Mouse (Mus musculus) midbrain, embryonic 11.5 days (tissue): Measurements from ENCODE around the gene Sox15. TPM values are rescaled to one million over a fixed set of nuclear protein-coding genes. Genes with fewer than 3 reads are reported as not detected.
A peak's percentile ranks its signal among the peaks of the same experiment; 100 is the strongest.

ENCODE experiments used
- ATAC-seq: fragments of 200-750 bp; cut with Nextera tagmentation; 2 replicates; pipeline ENCODE4 v1.8.0; 2017; ENCODE audit warnings: moderate TSS enrichment, moderate library complexity; ENCODE audit not compliant: low FRiP score
- DNase-seq: peaks from one replicate; pipeline ENCODE4 v3.0.0; 2015; ENCODE audit warnings: low spot score; ENCODE audit errors: missing footprints
- H3K27ac ChIP-seq: fragments of 300-500 bp; sonication (generic); 2 replicates; pipeline ENCODE4 v1.5.1; 2014; ENCODE audit warnings: low read depth, low read length
- H3K27me3 ChIP-seq: fragments of 300-500 bp; sonication (generic); 2 replicates; pipeline ENCODE4 v1.6.1; 2014; ENCODE audit warnings: mild to moderate bottlenecking, low read length, moderate library complexity, mixed read lengths; ENCODE audit not compliant: control insufficient read depth, insufficient read depth
- H3K36me3 ChIP-seq: fragments of 300-500 bp; sonication (generic); 2 replicates; pipeline ENCODE4 v1.6.1; 2014; ENCODE audit warnings: mild to moderate bottlenecking, low read length, moderate library complexity, mixed read lengths; ENCODE audit not compliant: control insufficient read depth, insufficient read depth
- H3K4me1 ChIP-seq: fragments of 300-500 bp; sonication (generic); 2 replicates; pipeline ENCODE4 v1.6.1; 2014; ENCODE audit warnings: low read length; ENCODE audit not compliant: control insufficient read depth, insufficient read depth
- H3K4me2 ChIP-seq: fragments of 300-500 bp; sonication (generic); 2 replicates; pipeline ENCODE4 v1.6.1; 2014; ENCODE audit warnings: mild to moderate bottlenecking, moderate library complexity
- H3K4me3 ChIP-seq: fragments of 300-500 bp; sonication (generic); 2 replicates; pipeline ENCODE4 v1.5.1; 2014; ENCODE audit warnings: low read depth, low read length
- H3K9ac ChIP-seq: fragments of 300-500 bp; sonication (generic); 2 replicates; pipeline ENCODE4 v1.6.1; 2014; ENCODE audit warnings: low read length
- H3K9me3 ChIP-seq: fragments of 300-500 bp; sonication (generic); 2 replicates; pipeline ENCODE4 v1.6.1; 2016; ENCODE audit warnings: low read length; ENCODE audit not compliant: control insufficient read depth
- WGBS: fragments of 180-500 bp; shearing (Covaris S2); extraction: QIAGEN DNeasy Blood & Tissue Kit; methylation state at CpG from one replicate; pipeline ENCODE4 v1.1.7; 2014; 5-methylcytosine and 5-hydroxymethylcytosine counted together
- polyA plus RNA-seq: library from polyadenylated mRNA; unstranded; fragments of >200 nt; fragmentation: Nextera tagmentation; extraction: Ambion mirVana; gene quantifications from 2 replicates; pipeline ENCODE4 v1.2.1, GENCODE M21; 2014

The Sox15 gene
- polyA plus RNA-seq, 1 experiment from 2014 or later = 0.16 TPM

GRCm38 (mm10) chr11:69689891-69690290, 34.8 kb downstream of the Sox15 start:
- Histone ChIP-seq H3K9ac (no peak overlapping the region), H3K4me3 (no peak overlapping the region), H3K36me3 (no peaks in the 10 kb centered on the region), H3K27ac (no peak overlapping the region), H3K4me2 (no peak overlapping the region), H3K27me3 (no peaks in the 10 kb centered on the region), H3K4me1 (0 out of 2 replicates have a peak, but pooled peaks cover 3% of the 10 kb centered on the region), H3K9me3 (no peaks in the 10 kb centered on the region)
- 91% methylated on average over 1 of the region's 1 CpGs for WGBS
- DNase-seq (no peak), ATAC-seq (no peak)

GRCm38 (mm10) chr11:69692196-69692811, 37.2 kb downstream of the Sox15 start:
- Histone ChIP-seq H3K27me3 (no peaks in the 10 kb centered on the region), H3K9ac (no peak overlapping the region), H3K27ac (no peak overlapping the region), H3K36me3 (no peaks in the 10 kb centered on the region), H3K9me3 (no peaks in the 10 kb centered on the region), H3K4me2 (no peak overlapping the region), H3K4me1 (peaks cover 5% of the 10 kb centered on the region; the same call in 1 of the 2 replicates), H3K4me3 (no peak overlapping the region)
- ATAC-seq (no peak), DNase-seq (no peak)
- WGBS = 85% methylated on average over 9 of the region's 9 CpGs

DNA sequence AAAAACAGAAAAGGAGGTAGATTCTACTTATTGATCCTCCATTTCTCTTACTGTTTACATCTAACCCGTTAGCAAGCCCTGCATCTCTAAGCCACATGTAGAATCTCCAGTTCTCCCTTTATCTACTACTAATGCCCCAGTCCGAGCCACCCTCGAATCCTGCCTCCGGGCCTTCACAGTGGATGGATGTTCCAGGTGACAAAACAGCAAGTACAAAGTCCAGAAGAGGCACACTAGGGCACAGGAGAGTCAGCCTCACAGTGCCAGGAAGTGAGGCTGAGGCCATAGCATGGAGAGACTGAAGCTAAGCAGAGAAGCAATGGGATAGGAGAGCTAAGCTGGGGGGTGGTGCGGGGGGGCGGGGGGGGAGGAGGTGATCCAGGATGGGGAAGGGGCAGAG, 37.7 kb downstream of the Sox15 start:
- H3K27me3 ChIP-seq = no peaks in the 10 kb centered on the region
- H3K9ac ChIP-seq = no peak overlapping the region
- H3K4me3 ChIP-seq = no peak overlapping the region
- H3K9me3 ChIP-seq = no peaks in the 10 kb centered on the region
- peaks cover 5% of the 10 kb centered on the region; the same call in 1 of the 2 replicates for H3K4me1 ChIP-seq
- no peaks in the 10 kb centered on the region for H3K36me3 ChIP-seq
- DNase-seq (peak; percentile 21), ATAC-seq (no peak)
- no peak overlapping the region for H3K27ac ChIP-seq
- H3K4me2 ChIP-seq = no peak overlapping the region
- WGBS = 83% methylated on average over 6 of the region's 6 CpGs

DNA sequence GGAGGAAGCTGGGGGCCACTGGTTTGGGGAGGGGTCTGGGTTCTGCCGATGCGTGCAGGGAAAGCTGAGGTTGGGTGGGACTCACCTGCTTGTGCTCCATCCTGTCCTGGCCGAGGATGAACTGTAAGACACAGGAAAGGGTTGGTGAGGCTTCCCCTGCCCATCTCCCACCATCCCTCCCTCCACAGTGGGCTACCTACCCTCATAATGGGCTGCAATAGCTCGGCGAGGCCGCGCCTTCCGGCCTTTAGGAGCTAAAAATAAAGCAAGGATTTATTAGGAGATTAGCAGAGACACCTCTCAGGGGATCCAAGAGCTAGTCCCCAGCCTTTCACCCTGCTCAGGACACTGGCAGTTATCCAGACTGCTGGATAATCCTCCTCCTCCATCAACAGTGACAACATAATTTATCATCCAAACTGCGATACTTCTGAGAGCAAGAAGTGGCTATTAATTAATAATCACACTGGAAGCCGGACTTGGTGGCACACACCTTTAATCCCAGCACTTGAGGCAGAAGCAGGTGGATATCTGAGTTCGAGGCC, 38.4 kb downstream of the Sox15 start:
- H3K4me3 ChIP-seq = no peak overlapping the region
- DNase-seq (peak; percentile 35), ATAC-seq (no peak)
- no peak overlapping the region for H3K9ac ChIP-seq
- H3K27me3 ChIP-seq = no peaks in the 10 kb centered on the region
- WGBS = 61% methylated on average over 11 of the region's 11 CpGs
- H3K4me1 ChIP-seq = peaks cover 5% of the 10 kb centered on the region; the same call in 1 of the 2 replicates
- no peaks in the 10 kb centered on the region for H3K9me3 ChIP-seq
- no peak overlapping the region for H3K4me2 ChIP-seq
- H3K36me3 ChIP-seq = no peaks in the 10 kb centered on the region
- H3K27ac ChIP-seq = no peak overlapping the region

DNA sequence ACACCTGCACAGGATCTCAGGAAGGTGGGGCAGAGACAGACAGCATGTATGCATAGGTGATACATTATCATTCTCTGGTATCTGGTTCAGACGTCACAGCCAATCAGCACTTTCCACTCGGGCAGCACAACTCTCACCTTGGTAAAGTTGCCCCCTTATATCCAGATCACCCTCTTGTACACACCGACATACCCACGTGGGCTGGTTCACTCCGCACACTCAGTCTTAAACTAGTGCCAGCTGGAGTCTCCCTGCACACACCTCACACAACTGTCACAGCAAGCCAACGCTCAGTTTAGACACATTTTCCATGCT, 39.9 kb downstream of the Sox15 start:
- Histone ChIP-seq H3K4me2 (peak overlapping the region; percentile 65), H3K36me3 (no peaks in the 10 kb centered on the region), H3K9ac (peak overlapping the region; percentile 65), H3K27ac (no peak overlapping the region), H3K4me1 (peaks cover 5% of the 10 kb centered on the region; the same call in 1 of the 2 replicates), H3K27me3 (no peaks in the 10 kb centered on the region), H3K4me3 (peak overlapping the region; percentile 32), H3K9me3 (no peaks in the 10 kb centered on the region)
- ATAC-seq (no peak), DNase-seq (no peak)
- WGBS = 38% methylated on average over 6 of the region's 6 CpGs

DNA sequence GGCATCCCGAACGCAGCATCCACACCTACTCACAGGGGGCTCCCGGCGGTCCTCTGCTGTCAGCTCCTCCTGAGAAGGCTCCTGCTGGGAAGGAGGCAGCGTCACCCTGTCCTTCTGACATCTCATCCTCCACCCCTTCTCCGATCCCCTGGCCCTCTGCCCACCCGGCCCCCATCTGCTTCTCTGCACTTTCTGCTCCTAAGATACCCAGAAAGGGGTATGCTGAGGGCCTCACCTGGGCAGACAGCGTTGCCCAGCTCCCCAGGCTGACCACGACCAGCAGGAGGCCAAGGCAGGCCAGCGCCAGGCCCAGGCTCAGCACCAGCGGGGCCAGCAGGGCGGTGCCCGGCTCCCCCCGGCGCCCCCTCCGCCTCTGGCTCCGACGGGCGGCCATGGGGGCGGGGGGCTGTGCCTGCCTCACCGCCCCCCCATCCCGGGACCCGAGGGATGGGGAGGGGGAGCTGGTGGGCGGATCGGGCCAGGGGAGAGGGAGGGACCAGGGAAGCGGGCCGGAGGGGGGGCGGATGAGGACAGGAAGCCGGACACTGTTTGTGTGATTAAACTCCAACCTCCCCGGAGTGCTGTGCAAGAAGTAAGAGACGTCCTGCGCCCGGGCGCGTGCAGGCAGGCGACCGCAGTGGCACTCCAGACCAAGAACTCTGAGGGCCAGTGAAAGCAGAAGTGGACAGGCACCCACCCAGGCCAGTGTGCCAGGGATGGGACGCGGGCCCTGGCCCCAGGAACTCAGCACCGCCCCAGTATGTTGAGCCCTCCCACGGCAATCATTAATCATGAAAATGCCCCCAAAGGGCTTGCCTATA, 40.5 kb downstream of the Sox15 start, which contains the start of the genes Tnfsf12 and Tnfsfm13:
Gene Tnfsf12 (minus strand): TSS at position 489 of the 821 bp plus-strand sequence.
Gene Tnfsfm13 (minus strand): TSS at position 738 of the 821 bp plus-strand sequence.
- Histone ChIP-seq H3K9me3 (no peaks in the 10 kb centered on the region), H3K36me3 (no peaks in the 10 kb centered on the region), H3K4me3 (peak within 1 kb of the TSS; percentile 32), H3K9ac (peak within 1 kb of the TSS; percentile 65), H3K4me1 (peaks cover 5% of the 10 kb centered on the region; the same call in 1 of the 2 replicates), H3K27ac (no peak within 1 kb of the TSS), H3K4me2 (peak within 1 kb of the TSS; percentile 65), H3K27me3 (no peaks in the 10 kb centered on the region)
- 2% methylated on average over 38 of the region's 41 CpGs for WGBS
- ATAC-seq = peak; percentile 50; the same call in 1 of the 2 replicates
- DNase-seq = peak; percentile 89

GRCm38 (mm10) chr11:69697396-69697795, 42.3 kb downstream of the Sox15 start:
- 96% methylated on average over 3 of the region's 3 CpGs for WGBS
- H3K9ac ChIP-seq = no peak overlapping the region

GRCm38 (mm10) chr11:69698574-69698973, 43.5 kb downstream of the Sox15 start:
- Histone ChIP-seq H3K9ac (no peak overlapping the region), H3K27me3 (no peaks in the 10 kb centered on the region), H3K4me3 (no peak overlapping the region), H3K4me2 (no peak overlapping the region), H3K27ac (no peak overlapping the region), H3K9me3 (no peaks in the 10 kb centered on the region), H3K4me1 (peaks cover 5% of the 10 kb centered on the region; the same call in 1 of the 2 replicates), H3K36me3 (no peaks in the 10 kb centered on the region)
- peak; percentile 65 for DNase-seq
- no peak for ATAC-seq
- 74% methylated on average over 5 of the region's 5 CpGs for WGBS

More at GRCm38 (mm10) chr11:69697396-69697795, 42.3 kb downstream of the Sox15 start:
- Histone ChIP-seq H3K27me3 (no peaks in the 10 kb centered on the region), H3K27ac (no peak overlapping the region), H3K4me2 (no peak overlapping the region), H3K36me3 (no peaks in the 10 kb centered on the region), H3K4me1 (peaks cover 5% of the 10 kb centered on the region; the same call in 1 of the 2 replicates), H3K4me3 (no peak overlapping the region), H3K9me3 (no peaks in the 10 kb centered on the region)
- ATAC-seq (no peak), DNase-seq (peak; percentile 77)

- no peak overlapping the region for H3K27ac ChIP-seq
- ATAC-seq (no peak), DNase-seq (peak; percentile 14)
- peaks cover 5% of the 10 kb centered on the region; the same call in 1 of the 2 replicates for H3K4me1 ChIP-seq
- H3K4me3 ChIP-seq = no peak overlapping the region
- H3K9ac ChIP-seq = no peak overlapping the region
- no peaks in the 10 kb centered on the region for H3K9me3 ChIP-seq
- H3K4me2 ChIP-seq = no peak overlapping the region
- H3K27me3 ChIP-seq = no peaks in the 10 kb centered on the region
- no peaks in the 10 kb centered on the region for H3K36me3 ChIP-seq
- 86% methylated on average over 1 of the region's 1 CpGs for WGBS
These were observed 44.5 kb downstream of the Sox15 start for GRCm38 (mm10) chr11:69699595-69699994.
